Mouse (Mus musculus) left cerebral cortex, postnatal 14 days (tissue): Measurements from ENCODE around the gene B3galt1. TPM values are rescaled to one million over a fixed set of nuclear protein-coding genes. Genes with fewer than 3 reads are reported as not detected.

Experiments used
- DNase-seq, 2 experiments: peaks; one replicate each; pipeline ENCODE4 v3.0.0; 2021 to 2022; ENCODE audit warnings: low spot score in 2 of 2, mixed read lengths in 1 of 2
- intact Hi-C: fragments of 180-260 bp; cut with DNase I; formaldehyde crosslinking; loops from one replicate; pipeline ENCODE4 v1.15.1; 2025
- total RNA-seq, 2 experiments: library from RNA; stranded (reverse); gene quantifications; 2 replicates each; pipeline ENCODE4 v1.2.3; 2021

B3galt1 gene
- total RNA-seq, 2 experiments from 2014 or later = 87.0 to 94.4 TPM

GRCm38 (mm10) chr2:67658091-67658490 is 92.4 kb downstream of the B3galt1 start:
- no peak for DNase-seq

GRCm38 (mm10) chr2:67671721-67672120 is 106.0 kb downstream of the B3galt1 start:
- DNase-seq = no peak
- intact Hi-C loops = no loop called here

More at GRCm38 (mm10) chr2:67658091-67658490, 92.4 kb downstream of the B3galt1 start:
- intact Hi-C loops = no loop called here

GRCm38 (mm10) chr2:67677697-67678096 is 112.0 kb downstream of the B3galt1 start:
- no peak for DNase-seq
- intact Hi-C loops = no loop called here

GRCm38 (mm10) chr2:67724249-67724648 is 158.6 kb downstream of the B3galt1 start:
- no peak for DNase-seq
- intact Hi-C loops = no loop called here

- no peak for DNase-seq
Measured at GRCm38 (mm10) chr2:67730771-67731170, 165.1 kb downstream of the B3galt1 start.

GRCm38 (mm10) chr2:67751585-67751984 is 185.9 kb downstream of the B3galt1 start:
- intact Hi-C loops = no loop called here
- no peak for DNase-seq

More at GRCm38 (mm10) chr2:67730771-67731170, 165.1 kb downstream of the B3galt1 start:
- intact Hi-C loops = no loop called here

GRCm38 (mm10) chr2:67756507-67756906 is 190.8 kb downstream of the B3galt1 start:
- intact Hi-C loops = no loop called here
- peak in 1 of 2 experiments; percentile 23 for DNase-seq

- no peak for DNase-seq
- intact Hi-C loops = no loop called here
Measured at GRCm38 (mm10) chr2:67787536-67787935, 221.9 kb downstream of the B3galt1 start.

- DNase-seq = no peak
- intact Hi-C loops = no loop called here
Measured at GRCm38 (mm10) chr2:67797561-67797960, 231.9 kb downstream of the B3galt1 start.

- intact Hi-C loops = no loop called here
Measured at GRCm38 (mm10) chr2:67799981-67800380, 234.3 kb downstream of the B3galt1 start.

GRCm38 (mm10) chr2:67816149-67816548 is 250.5 kb downstream of the B3galt1 start:
- DNase-seq = no peak
- intact Hi-C loops = no loop called here

More at GRCm38 (mm10) chr2:67799981-67800380, 234.3 kb downstream of the B3galt1 start:
- no peak for DNase-seq

- intact Hi-C loops = no loop called here
- DNase-seq = no peak
Measured at GRCm38 (mm10) chr2:67818014-67818413, 252.3 kb downstream of the B3galt1 start.

- no peak for DNase-seq
- intact Hi-C loops = no loop called here
Measured at GRCm38 (mm10) chr2:67822360-67822759, 256.7 kb downstream of the B3galt1 start.

GRCm38 (mm10) chr2:67827697-67828096 is 262.0 kb downstream of the B3galt1 start:
- DNase-seq = no peak
- intact Hi-C loops = no loop called here

GRCm38 (mm10) chr2:67829055-67829915 is 263.6 kb downstream of the B3galt1 start:
- intact Hi-C loops = no loop called here
- DNase-seq = no peak

GRCm38 (mm10) chr2:67847806-67848205 is 282.1 kb downstream of the B3galt1 start:
- intact Hi-C loops = no loop called here
- peak in 1 of 2 experiments; percentile 6 for DNase-seq

- no peak for DNase-seq
- intact Hi-C loops = no loop called here
Measured at GRCm38 (mm10) chr2:67850725-67851124, 285.1 kb downstream of the B3galt1 start.

- DNase-seq = no peak
- intact Hi-C loops = no loop called here
Measured at GRCm38 (mm10) chr2:67858340-67858739, 292.7 kb downstream of the B3galt1 start.

GRCm38 (mm10) chr2:67859004-67859403 is 293.3 kb downstream of the B3galt1 start:
- intact Hi-C loops = no loop called here

GRCm38 (mm10) chr2:67873368-67873767 is 307.7 kb downstream of the B3galt1 start:
- no peak for DNase-seq
- intact Hi-C loops = no loop called here

More at GRCm38 (mm10) chr2:67859004-67859403, 293.3 kb downstream of the B3galt1 start:
- no peak for DNase-seq

GRCm38 (mm10) chr2:67879836-67880235 is 314.2 kb downstream of the B3galt1 start:
- no peak for DNase-seq
- intact Hi-C loops = no loop called here
